Mouse (Mus musculus) ES-E14 (cell line): ENCODE results near the gene Msi1. TPM values are rescaled to one million over a fixed set of nuclear protein-coding genes. Genes with fewer than 3 reads are reported as not detected.

ENCODE experiments used
- DNase-seq: peaks from one replicate; pipeline ENCODE4 v3.0.0-alpha.2; 2013; ENCODE audit warnings: low read depth, low spot score
- H3K27ac ChIP-seq: 2 replicates; pipeline ENCODE4 v1.5.1; 2012; ENCODE audit warnings: low read depth, mild to moderate bottlenecking, low read length, moderate library complexity, mixed read lengths; ENCODE audit not compliant: poor library complexity, insufficient read depth, severe bottlenecking
- H3K36me3 ChIP-seq: 2 replicates; pipeline ENCODE4 v1.6.1; 2012; ENCODE audit warnings: mild to moderate bottlenecking, low read length, moderate library complexity, mixed read lengths; ENCODE audit not compliant: control insufficient read depth, poor library complexity, insufficient read depth, severe bottlenecking
- H3K4me1 ChIP-seq, 2 experiments: fragments of 150-350 bp in 1 of 2; sonication (generic) in 1 of 2; 2 replicates each; pipeline ENCODE4 v1.6.1; 2012; ENCODE audit warnings: low read length in 2 of 2, mild to moderate bottlenecking in 1 of 2, mixed read lengths in 1 of 2; ENCODE audit not compliant: control insufficient read depth in 2 of 2, insufficient read depth in 2 of 2, poor library complexity in 1 of 2
- H3K4me3 ChIP-seq, 2 experiments: fragments of 150-350 bp in 1 of 2; sonication (generic) in 1 of 2; 2 replicates each; pipeline ENCODE4 v1.5.1; 2012; ENCODE audit warnings: low read length in 2 of 2, low read depth in 1 of 2, mild to moderate bottlenecking in 1 of 2, mixed read lengths in 1 of 2; ENCODE audit not compliant: insufficient read depth in 1 of 2, poor library complexity in 1 of 2, severe bottlenecking in 1 of 2
- H3K9ac ChIP-seq: 2 replicates; pipeline ENCODE4 v1.6.1; 2012; ENCODE audit warnings: low read depth, mild to moderate bottlenecking, low read length, mixed read lengths; ENCODE audit not compliant: poor library complexity, insufficient read depth, severe bottlenecking
- H3K9me3 ChIP-seq: fragments of 150-350 bp; sonication (generic); 2 replicates; pipeline ENCODE4 v1.6.1; 2012; ENCODE audit warnings: low read depth, mild to moderate bottlenecking, low read length; ENCODE audit not compliant: control insufficient read depth, insufficient read depth
- CHD2 ChIP-seq: IDR thresholded peaks from 2 replicates; pipeline ENCODE4 v1.6.1; 2014; ENCODE audit warnings: mild to moderate bottlenecking, low read depth, low read length, inconsistent platforms
- HCFC1 ChIP-seq: IDR thresholded peaks from 2 replicates; pipeline ENCODE4 v1.6.1; 2012; ENCODE audit warnings: low read length, inconsistent platforms, borderline replicate concordance; ENCODE audit not compliant: insufficient read depth
- MAFK ChIP-seq: IDR thresholded peaks from 2 replicates; pipeline ENCODE4 v1.6.1; 2014; ENCODE audit warnings: mild to moderate bottlenecking, low read depth, low read length, inconsistent platforms; ENCODE audit not compliant: insufficient read depth
- ZC3H11A ChIP-seq: IDR thresholded peaks from 2 replicates; pipeline ENCODE4 v1.6.1; 2012; ENCODE audit warnings: low read depth, mild to moderate bottlenecking, inconsistent platforms, low read length, borderline replicate concordance
- ZNF384 ChIP-seq: IDR thresholded peaks from 2 replicates; pipeline ENCODE4 v1.6.1; 2012; ENCODE audit warnings: low read depth, low read length, inconsistent platforms
- in situ Hi-C, 2 experiments: fragments of 600-800 bp; cut with MboI; formaldehyde crosslinking; loops; one replicate each; pipeline ENCODE4 v1.15.1; 2025; ENCODE audit warnings: low sequenced_read_pairs in 2 of 2, inconsistent platforms in 1 of 2; ENCODE audit not compliant: unreplicated experiment in 2 of 2
- total RNA-seq: library from RNA; depleted of rRNA; stranded (reverse); fragments of 300-350 nt; gene quantifications from 2 replicates; pipeline ENCODE4 v1.2.3, GENCODE M21; 2012

The Msi1 gene
- total RNA-seq, 1 experiment, result 5.6 TPM

- H3K4me1 ChIP-seq, result peaks cover 3 to 37% of the 10 kb centered on the region in 2 experiments; a peak in 3 of 4 replicates
- H3K4me3 ChIP-seq, result no peak overlapping the region
- no peak overlapping the region for H3K9ac ChIP-seq
- H3K27ac ChIP-seq, result no peak overlapping the region
- no peaks in the 10 kb centered on the region; the same call in 1 of the 2 replicates for H3K36me3 ChIP-seq
- TF ChIP-seq ZC3H11A (no peak), HCFC1 (no peak), MAFK (no peak), ZNF384 (no peak), CHD2 (no peak)
- in situ Hi-C loops, result no loop called here
- DNase-seq, result no peak
- H3K9me3 ChIP-seq, result no peaks in the 10 kb centered on the region
Observed at GRCm38 (mm10) chr5:115434853-115435754, 5.7 kb downstream of the Msi1 start.

- Histone ChIP-seq H3K4me1 (peaks cover 4 to 37% of the 10 kb centered on the region in 2 experiments; a peak in 3 of 4 replicates), H3K36me3 (no peaks in the 10 kb centered on the region; the same call in 1 of the 2 replicates), H3K9me3 (no peaks in the 10 kb centered on the region), H3K4me3 (peak overlapping the region; percentile 46 to 58; a peak in 3 of 4 replicates), H3K27ac (peak overlapping the region; percentile 38; the same call in 1 of the 2 replicates), H3K9ac (peak overlapping the region; percentile 35; the same call in 1 of the 2 replicates)
- TF ChIP-seq MAFK (no peak), ZNF384 (no peak), CHD2 (no peak), HCFC1 (no peak), ZC3H11A (no peak)
- DNase-seq, result no peak
- in situ Hi-C loops, result no loop called here
Observed at GRCm38 (mm10) chr5:115435755-115436379, 6.5 kb downstream of the Msi1 start.

- H3K4me3 ChIP-seq, result peak overlapping the region; percentile 46 to 58
- peaks cover 7 to 38% of the 10 kb centered on the region in 2 experiments for H3K4me1 ChIP-seq
- no peaks in the 10 kb centered on the region; the same call in 1 of the 2 replicates for H3K36me3 ChIP-seq
- TF ChIP-seq HCFC1 (no peak), ZNF384 (no peak), ZC3H11A (no peak), MAFK (no peak), CHD2 (no peak)
- in situ Hi-C loops, result no loop called here
- no peaks in the 10 kb centered on the region for H3K9me3 ChIP-seq
- peak overlapping the region; percentile 44 for H3K9ac ChIP-seq
- H3K27ac ChIP-seq, result peak overlapping the region; percentile 38; the same call in 1 of the 2 replicates
- DNase-seq, result peak; percentile 82
Observed at GRCm38 (mm10) chr5:115436421-115437124, 7.2 kb downstream of the Msi1 start.

GRCm38 (mm10) chr5:115437242-115437944 is 8.0 kb downstream of the Msi1 start:
- Histone ChIP-seq H3K4me1 (peaks cover 7 to 35% of the 10 kb centered on the region in 2 experiments), H3K27ac (no peak overlapping the region), H3K36me3 (peaks cover 5% of the 10 kb centered on the region; the same call in 1 of the 2 replicates), H3K4me3 (no peak overlapping the region), H3K9me3 (no peaks in the 10 kb centered on the region), H3K9ac (no peak overlapping the region; the same call in 1 of the 2 replicates)
- DNase-seq, result no peak
- TF ChIP-seq ZC3H11A, result no peak
- TF ChIP-seq CHD2, result no peak
- TF ChIP-seq HCFC1, result no peak
- no peak for TF ChIP-seq MAFK
- no peak for TF ChIP-seq ZNF384
- in situ Hi-C loops, result no loop called here
